Mouse (Mus musculus) brain, embryonic 18.5 days (tissue): ENCODE measurements around the gene Chrm1.

Source experiments
- DNase-seq: peaks from one replicate; pipeline ENCODE4 v3.0.0-alpha.2; 2012; ENCODE audit warnings: low read depth, low spot score

Chrm1 gene

DNA sequence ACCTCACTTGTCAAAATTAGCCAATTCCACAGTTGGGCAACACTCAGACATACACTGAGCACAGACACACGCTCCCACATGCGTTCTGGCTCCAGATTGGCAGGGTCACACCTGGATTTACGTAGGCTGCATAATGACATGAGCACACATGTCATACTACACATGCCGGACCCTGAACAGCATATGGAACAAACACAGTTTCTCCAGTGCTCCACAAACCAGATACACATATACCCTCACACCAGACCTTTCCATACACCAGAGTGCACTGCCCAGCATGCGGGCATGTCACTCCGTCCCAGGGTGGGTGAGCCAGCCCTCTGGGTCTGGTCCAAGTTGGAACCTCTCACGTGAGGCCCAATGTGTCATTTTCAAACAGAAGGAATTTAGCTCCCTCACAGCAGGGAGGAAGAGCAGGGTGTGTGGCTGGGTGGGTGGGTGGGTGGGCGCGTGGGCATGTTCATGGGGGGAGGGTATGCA is at the start of gene Chrm1:
Chrm1 (plus strand) TSS at position 430 of the 480 bp plus-strand sequence.
- DNase-seq = no peak

DNA sequence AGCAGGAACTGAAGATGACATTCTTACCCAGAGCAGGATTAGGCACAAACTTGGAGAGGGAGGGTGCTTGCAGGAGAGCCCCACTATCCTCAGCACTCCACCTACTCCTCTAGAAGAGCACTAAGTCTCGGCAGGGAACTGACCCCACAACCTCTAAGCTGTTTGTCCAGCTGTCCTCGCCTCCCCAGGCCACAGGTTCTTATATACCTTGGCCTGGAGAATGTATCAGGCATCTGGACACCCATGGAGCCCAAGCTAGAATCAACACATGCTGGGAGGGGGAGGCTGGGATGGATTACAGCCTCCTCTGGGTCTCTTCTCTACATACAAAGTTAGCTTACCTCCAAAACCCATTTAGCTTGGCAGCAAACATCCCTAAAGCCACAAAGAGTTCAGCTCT is 49.2 kb upstream of the Chrm1 start:
- DNase-seq = no peak

DNA sequence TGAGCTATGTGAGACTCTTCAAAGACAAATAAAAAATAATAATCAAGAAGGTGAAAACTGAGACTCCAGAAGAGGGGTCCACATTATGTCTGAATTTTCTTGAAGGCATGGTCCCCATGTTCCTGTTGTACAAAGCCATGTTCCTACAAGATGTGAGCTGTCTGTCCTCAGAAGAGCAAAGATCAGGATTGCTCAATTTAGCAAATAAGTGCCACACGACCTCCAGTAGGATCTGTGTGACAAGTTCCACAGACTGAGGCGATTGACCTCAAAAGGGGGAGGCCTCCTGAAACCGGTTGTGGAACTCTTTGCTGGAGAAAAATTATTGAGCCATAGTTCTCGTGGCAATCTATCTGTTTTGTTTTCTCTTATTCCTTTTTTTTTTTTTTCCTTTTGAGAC is 47.3 kb upstream of the Chrm1 start:
- DNase-seq = no peak

DNA sequence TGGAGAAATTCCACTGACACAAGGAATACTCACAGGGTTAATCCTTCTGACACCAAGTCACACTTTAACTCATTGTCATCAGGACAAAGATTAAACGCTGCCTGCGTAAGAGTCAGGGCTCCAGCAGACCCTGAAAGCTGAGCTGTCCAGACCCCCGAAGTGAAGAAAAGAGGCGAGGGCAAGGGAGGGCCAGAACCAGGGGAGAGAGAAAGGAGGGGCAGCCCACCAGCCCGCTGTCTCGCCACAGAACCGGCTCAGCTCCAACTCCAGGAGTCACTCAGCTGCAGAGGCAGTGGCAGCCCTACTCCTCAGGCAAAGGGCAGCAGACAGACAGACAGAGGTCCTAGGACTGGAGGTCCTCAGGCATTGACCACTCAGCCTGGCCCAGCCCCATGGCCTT is 45.7 kb upstream of the Chrm1 start, which contains the start of gene Slc22a6:
Slc22a6 (plus strand) TSS at position 136 of the 400 bp plus-strand sequence.
- DNase-seq = no peak

DNA sequence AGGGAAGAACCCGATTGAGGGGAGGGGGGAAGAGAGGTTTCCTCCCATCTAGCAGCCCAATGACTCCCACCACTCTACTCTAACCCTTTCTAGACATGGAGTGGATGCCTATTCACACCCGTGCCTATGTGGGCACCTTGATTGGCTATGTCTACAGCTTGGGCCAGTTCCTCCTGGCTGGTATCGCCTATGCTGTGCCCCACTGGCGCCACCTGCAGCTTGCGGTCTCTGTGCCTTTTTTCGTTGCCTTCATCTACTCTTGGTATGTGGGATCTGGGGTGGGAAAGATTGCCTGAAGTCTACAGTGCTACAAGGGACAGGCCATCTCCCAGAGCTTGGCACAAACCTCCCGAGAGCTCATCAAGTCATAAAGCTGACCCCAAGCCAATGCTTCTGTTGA is 42.5 kb upstream of the Chrm1 start:
- no peak for DNase-seq

DNA sequence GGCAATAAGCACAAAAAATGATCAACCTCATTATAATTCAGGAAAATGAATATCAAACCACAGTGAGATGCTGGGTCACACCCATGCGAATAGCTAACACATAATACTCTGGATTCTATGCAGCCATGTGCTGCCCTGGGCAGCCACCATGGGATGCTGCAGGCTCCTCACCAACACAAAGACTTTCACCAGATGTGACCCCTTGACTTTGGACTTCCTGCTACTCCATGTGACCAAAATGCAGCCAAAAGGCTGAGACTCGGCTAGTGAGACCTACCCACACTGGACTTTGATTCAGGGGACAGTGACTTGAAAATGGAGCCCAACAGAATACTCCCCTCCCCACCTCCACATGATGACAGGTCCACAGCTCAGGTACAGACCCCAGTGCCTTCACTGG is 33.3 kb upstream of the Chrm1 start:
- no peak for DNase-seq

DNA sequence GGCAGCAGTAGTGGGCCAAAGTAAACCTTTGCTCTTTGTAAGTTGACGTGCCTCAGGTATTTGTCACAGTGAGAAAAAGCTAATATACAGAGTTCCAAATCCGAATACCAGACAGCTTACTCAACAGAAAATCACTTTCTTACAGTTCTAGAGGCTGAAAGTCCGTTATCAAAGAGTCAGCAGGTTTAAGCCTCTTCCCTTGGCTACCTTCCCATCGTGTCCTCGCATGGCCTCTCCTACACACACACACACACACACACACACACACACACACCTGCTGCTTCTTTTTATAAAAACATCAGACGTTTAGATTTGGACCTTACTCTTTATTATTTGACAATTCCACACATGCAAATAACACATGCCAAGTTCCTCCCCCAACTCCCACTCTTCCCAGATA is 32.8 kb upstream of the Chrm1 start:
- DNase-seq = no peak

DNA sequence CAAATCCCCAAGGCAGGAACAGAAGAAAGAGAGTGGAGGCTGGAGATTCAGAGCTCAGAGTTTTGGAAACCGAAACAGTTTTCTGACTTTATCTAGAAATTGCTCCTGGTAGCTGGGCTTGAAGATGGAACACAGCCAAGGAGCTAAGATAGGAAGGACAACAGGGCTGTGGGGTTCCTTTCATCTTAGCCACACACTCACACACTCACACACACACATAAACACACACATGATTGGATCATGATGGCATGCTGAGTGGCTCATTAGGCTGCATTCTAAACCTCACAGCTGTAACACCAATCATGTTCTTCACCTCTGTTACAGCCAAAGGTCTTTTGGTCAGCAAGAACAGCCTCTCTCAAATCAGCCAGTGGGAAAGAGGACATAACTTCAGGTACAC is 31.6 kb upstream of the Chrm1 start:
- DNase-seq = no peak

DNA sequence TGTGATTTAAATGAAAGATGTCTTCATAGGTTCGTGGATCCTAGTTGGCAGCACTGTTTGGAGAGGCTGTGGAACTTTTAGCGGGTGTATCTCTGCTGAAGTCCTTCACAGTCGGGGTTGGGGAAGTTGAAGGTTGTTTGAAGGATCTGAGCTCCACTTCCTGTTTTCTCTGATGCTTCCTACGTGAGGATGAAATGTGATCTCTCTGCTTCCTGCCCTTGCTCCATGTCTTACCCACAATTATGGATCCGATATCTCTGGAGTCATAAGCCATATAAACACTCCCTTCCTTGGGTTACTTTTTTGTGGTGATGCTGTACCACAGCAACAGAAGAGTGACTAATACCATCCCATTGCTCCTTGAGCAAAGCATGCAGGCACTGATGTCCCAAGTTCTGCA is 21.5 kb upstream of the Chrm1 start:
- DNase-seq = no peak

DNA sequence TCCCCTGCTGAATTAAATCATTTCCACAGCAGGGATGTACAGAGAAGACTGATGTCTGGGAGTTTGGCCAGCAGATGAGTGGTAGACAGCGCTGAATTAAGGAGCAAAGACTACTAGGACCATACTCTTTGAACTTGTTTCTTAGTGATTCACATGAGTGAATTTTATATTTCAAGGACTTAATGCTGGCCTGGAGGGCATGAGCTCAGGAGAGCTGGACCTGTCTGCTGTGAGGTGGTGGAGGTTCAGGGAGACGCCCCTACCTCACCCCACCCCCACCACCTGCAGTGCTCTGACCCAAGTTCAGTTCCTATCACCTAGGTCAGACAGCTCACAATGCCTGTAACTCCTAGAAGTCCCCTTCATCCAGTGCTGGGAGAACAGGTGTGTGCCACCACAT is 17.2 kb upstream of the Chrm1 start:
- no peak for DNase-seq

DNA sequence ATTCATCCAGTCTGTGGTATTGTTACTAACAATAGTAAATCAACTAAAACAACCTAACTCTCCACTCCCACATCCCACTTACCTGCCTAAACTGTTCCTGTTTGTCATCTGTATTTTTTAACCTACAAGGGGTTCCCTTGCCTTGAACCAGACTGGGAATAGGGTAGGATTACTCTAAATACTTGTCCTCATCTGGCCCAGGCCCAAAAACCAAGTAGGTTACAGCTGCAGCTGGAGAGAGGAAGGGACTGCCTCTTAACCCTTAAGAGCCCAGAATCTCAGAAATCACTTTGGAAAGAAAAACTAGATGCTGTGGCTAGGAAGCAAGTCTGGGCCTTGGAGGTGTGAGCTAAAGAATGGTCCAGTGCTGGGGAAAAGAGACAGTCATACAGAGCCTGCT is 7.8 kb upstream of the Chrm1 start:
- no peak for DNase-seq

DNA sequence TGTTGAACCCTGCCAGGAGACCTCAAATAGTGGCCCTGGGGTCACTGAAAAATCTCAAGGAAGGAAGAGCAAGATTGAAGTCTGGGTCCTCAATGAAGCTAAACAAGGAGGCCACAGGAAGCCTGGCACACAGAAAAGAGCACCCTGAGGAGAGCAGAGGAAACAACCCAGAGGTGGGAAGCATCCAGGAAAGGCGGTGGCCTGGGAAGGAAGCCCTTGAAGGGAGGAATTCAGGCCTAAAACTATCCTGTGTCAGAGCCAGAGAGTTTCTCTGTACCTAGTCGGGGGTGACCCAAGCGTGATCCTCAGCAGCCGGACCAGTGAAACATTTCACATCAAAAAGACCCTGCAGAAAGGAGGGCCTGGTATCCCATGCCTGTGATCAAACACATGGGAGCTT is 7.2 kb upstream of the Chrm1 start:
- no peak for DNase-seq

DNA sequence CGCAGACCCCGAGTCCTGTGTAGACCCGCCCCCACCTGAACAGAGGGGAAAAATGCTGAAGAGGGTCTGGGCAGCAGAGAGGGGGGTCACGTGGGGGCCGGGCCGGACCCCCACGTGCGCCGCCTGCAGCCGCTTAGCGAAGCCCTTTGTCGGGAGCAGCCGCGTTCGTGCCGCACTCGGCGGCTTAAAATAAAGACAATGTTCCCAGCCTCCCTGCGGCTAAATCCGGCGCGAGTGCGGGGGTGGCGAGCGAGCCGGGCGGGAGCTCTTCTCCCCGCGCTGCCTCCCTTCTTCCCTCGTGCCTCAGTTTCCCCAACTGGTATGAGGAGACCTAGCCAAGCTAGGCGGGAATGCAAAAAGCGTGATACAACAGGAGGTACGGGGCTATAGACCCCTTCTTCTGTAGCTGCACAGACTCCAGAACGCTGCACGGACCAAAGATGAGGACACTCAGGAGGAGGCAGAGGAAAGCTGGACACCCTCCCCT is 1.7 kb upstream of the Chrm1 start:
- DNase-seq = no peak

DNA sequence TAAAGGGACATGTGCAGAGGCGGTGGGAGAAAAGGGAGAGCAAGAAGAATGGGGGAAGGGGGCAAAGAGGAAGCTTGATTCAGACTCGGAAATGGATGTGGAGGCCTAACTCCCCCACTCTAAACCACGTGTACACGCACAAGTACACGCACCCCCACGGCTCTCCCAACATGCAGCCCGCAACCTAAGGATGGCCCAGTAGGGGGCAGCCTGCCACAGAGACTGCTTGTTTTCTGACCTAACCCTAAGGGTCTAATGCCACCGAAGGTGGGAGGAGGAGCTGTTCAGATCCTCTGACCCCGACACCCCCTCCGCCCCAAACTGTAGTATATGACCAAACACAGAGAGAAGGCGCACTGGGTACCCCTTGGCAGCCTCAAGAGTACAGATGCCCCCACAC is 1.3 kb upstream of the Chrm1 start:
- DNase-seq = no peak

DNA sequence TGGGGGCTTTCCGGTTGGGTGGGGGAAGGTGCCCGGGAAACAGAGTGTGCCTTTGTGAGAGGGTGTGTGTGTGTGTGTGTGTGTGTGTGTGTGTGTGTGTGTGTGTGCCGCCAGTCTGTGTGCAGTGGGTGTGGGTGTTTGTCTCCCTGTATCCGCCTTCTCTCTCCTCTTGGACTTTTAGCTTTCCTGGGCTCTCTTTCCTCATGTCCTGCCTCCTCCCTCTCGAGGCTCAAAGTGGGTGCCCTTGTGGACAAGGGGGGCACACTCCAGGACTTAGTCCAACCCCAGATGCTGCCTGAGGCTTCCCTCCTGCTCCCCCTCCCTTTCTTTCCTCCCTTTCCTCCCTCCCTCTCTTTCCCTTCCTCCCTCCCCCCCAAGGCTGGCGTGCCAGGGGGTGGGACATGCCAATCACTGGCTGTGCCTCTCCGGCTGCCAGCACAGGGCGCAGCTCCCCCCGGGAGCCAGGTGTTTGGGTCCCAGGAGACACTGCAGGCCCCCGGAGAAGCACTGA is 377 bp downstream of the Chrm1 start:
- DNase-seq = no peak

DNA sequence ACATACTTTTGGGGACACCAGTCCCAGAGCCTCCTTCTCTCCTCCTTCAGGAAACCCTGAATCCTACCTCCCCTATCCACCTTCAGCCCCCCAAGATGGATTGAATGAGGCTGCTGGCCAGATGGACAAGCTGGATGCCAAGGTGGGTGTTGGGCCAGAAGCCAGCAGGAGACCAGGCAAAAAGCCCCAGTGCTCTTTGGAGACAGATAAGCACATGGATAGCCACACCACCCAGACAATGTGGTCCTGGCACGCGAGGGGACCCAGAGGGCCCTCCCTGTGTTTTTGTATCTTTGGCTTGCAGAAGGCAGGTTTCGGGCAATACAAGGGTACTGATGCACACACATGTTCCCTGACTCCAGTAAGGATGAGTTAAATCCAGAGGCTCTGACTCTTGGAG is 1.3 kb downstream of the Chrm1 start:
- DNase-seq = no peak

DNA sequence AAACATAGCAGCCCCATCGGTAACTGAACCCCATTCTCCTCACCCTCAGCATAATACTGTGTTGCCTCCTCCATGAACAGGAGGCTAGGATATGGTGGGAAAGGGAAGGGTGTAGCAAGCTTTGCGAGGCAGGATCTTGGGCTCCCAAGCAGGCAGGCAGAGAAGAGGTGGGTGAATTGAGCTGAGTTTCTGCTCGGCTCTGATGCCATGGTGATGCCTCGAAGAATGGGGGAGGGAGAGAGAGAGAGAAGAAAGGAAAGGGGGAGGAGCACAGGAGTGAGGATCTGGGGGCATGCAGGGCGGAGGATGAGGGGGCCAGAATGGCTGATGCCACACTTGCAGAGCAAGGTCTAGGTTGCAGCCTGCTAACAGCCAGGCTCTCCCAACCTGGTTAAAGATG is 2.2 kb downstream of the Chrm1 start:
- DNase-seq = no peak

DNA sequence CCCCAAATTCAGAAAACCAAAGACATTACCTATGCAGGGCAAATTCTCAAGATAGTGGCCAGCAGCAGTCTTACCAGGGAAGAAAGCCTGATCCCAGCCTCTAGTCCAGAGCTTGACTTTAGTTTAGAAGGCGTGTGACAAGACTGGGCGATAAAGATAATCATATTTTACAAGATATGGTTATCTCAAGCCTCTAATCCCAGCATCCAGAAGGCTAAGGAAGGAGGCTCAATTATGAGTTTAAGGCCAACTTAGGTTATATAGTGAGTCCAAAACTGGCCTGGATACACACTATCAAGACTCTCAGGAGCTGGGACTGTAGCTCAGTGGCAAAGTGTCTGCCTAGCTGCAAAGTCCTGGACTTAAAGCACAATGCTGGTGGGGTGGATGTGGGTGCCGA is 9.3 kb downstream of the Chrm1 start:
- no peak for DNase-seq

DNA sequence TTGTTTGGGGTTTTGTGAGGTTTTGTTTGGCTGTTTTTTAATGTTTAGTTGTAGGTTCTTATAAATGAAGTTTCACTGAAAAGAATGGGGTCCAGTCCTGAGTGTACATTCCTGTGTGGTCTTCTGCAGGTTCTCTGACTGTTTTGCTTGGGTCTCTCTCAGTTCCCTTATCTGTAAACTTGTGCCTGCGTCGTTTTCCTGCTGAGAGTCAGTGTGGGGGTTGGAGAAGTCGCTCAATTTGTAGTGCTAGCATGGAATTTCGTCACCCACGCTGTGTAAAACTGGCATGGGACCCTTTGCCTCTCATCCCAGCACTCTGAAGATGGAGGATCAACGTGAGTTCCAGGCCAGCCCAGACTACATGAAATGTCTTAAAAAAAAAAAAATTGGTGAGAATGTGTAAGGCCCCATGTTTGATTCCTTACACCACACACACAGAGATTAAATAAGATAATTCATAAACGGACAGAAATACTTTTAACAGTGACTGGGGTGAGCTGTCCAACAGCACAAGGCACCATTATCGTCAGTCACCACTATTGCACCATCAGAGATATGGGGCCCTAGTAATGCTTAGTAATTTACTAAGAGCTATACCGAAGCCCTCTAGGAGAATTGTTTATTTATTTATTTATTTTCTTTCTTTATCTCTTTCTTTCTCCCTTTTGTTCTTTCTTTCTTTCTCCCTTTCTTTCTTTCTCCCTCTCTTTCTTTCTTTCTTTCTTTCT is 9.9 kb downstream of the Chrm1 start:
- DNase-seq = no peak

DNA sequence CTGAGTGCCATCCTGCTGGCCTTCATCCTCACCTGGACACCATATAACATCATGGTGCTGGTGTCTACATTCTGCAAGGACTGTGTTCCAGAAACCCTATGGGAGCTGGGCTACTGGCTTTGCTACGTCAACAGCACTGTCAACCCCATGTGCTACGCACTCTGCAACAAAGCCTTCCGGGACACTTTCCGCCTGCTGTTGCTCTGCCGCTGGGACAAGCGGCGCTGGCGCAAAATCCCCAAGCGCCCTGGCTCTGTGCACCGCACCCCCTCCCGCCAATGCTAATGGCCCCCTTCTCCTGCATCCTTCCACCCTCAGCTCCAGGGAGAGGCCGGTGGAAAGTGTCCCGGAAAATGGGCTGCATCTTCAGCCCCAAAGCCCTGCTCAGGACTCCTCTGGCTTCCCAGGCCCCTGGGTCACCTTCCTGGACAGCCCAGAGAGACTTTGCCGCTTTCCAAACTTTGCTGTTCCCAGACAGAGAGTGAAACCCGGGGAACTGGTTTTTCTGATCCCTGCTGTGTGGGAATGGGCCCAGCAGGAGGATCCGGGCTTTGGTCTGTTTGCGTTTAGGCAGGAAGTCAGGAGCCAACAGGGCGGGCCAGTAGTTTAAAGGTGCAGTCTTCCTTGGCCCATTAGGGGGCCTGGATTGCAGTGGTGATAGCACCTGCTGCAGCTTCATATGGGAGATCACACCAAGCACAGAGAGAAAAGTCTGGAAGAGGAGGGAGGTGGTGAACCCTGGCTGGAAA is 15.6 kb downstream of the Chrm1 start:
- DNase-seq = no peak

DNA sequence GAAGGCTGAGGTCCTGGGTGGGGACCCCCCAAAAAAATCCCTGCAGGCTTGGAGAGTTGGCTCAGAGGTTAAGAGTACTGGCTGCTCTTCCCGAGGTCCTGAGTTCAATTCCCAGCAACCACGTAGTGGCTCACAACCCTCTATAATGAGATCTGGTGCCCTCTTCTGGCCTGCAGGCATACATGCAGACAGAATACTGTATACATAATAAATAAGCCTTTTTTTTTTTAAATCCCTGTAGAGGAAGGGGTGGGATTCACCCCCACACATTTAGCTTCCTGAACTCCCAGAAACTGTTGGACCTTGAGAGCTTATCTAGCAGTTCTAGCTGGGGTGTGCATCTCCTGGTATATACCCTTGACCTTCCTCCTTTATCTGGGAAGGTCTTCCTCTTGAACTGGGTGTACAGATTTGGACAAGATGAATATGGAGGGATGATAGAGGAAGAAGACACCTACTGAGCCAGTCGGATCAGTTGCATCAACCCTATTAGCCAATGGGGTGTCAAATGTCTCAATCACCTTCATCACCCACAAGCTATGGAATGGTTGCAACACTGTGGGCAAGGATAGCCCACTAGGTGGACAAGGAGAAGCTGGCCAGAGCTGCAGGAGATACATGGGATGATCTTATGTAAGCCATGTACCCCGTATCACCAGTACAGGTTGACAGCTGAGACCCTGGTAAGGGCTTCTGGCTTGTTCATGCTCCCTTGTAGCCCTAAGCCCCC is 18.2 kb downstream of the Chrm1 start:
- DNase-seq = no peak

DNA sequence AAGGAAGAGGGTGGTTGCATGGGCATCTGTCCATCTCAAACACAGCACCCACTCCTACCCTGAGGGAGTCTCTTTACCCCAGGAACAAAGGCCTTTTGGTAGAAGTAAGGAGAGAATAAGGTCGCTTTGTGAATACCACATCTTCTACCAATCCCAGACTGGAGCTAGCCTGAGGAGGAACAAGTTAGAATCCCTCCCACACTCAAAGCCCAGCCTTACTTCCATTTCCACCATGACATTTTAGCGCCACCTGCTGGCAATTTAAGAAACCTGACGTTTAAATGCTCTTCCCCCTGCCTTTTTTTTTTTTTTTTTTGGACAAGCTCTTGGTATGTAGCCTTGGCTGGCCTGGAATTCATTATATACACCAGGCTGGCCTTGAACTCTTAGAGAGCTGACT is 19.4 kb downstream of the Chrm1 start:
- DNase-seq = no peak
